Mouse (Mus musculus): ENCODE measurements around the gene Gm17455. TPM values are rescaled to one million over a fixed set of nuclear protein-coding genes. Genes with fewer than 3 reads are reported as not detected.

The Gm17455 gene
- polyA plus RNA-seq, 1 experiment from 2014 or later: 0.96 TPM

DNA sequence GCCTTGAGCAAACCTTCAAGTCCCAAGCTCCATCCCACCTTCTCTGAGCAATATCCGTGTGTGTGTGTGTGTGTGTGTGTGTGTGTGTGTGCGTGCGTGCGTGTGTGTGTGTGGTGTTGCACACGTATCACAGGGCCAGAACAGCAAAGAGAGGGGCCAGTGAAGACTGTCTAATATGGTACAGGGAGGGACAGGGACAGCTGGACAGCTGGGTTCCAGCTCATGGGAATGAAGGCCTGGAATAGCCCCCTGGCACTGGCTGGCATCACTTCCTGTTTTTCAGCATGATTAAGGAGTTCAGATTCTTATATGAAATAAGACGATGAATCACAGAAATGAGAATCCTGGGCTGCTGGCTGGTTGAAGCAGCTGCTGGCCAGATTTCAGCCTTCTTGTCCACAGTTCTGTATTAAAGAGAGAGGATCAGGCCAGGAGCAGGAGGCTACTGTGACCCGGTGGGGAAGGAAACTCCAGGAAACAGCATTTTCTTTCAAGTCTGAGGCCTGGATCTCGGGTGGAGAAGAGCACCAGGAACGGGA lies 20.0 kb upstream of the Gm17455 start:
- H3K4me3 ChIP-seq: no peak overlapping the region
- no peak overlapping the region; the same call in 1 of the 2 replicates for H3K27ac ChIP-seq (replicated peaks)
- H3K36me3 ChIP-seq (replicated peaks): no peaks in the 10 kb centered on the region
- H3K27me3 ChIP-seq (replicated peaks; ENCODE audit: low read depth, poor library complexity, severe bottlenecking): no peaks in the 10 kb centered on the region
- H3K4me1 ChIP-seq: peaks cover 30% of the 10 kb centered on the region
- WGBS: 73% methylated on average over 9 of the region's 9 CpGs
- H3K9me3 ChIP-seq: no peaks in the 10 kb centered on the region
- DNase-seq (ENCODE audit: low spot score): no peak

DNA sequence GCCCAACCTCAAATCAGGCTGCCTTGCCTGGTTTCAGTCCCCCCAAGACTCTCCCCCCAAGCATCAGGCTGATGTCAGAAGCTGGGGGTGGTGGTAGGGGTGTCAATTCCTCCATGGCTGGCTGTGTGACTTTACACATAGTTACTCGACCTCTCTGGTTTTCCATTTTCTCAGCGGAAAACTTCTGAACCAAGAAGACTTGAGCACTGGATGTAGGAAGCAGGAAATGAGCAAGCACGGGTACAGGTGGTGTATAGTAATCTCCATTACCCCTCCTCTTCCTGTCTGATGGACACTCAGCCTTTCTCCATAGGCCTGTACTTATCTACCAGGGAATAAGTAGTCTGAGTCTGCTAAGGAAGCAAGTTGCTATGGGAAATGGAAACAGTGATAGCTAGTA lies 19.3 kb upstream of the Gm17455 start:
- Histone ChIP-seq H3K4me3 (no peak overlapping the region), H3K4me1 (peaks cover 24% of the 10 kb centered on the region), H3K9me3 (no peaks in the 10 kb centered on the region), H3K27ac (replicated peaks) (no peak overlapping the region), H3K27me3 (replicated peaks; ENCODE audit: low read depth, poor library complexity, severe bottlenecking) (no peaks in the 10 kb centered on the region), H3K36me3 (replicated peaks) (no peaks in the 10 kb centered on the region)
- WGBS: 75% methylated on average over 3 of the region's 3 CpGs
- DNase-seq (ENCODE audit: low spot score): no peak

DNA sequence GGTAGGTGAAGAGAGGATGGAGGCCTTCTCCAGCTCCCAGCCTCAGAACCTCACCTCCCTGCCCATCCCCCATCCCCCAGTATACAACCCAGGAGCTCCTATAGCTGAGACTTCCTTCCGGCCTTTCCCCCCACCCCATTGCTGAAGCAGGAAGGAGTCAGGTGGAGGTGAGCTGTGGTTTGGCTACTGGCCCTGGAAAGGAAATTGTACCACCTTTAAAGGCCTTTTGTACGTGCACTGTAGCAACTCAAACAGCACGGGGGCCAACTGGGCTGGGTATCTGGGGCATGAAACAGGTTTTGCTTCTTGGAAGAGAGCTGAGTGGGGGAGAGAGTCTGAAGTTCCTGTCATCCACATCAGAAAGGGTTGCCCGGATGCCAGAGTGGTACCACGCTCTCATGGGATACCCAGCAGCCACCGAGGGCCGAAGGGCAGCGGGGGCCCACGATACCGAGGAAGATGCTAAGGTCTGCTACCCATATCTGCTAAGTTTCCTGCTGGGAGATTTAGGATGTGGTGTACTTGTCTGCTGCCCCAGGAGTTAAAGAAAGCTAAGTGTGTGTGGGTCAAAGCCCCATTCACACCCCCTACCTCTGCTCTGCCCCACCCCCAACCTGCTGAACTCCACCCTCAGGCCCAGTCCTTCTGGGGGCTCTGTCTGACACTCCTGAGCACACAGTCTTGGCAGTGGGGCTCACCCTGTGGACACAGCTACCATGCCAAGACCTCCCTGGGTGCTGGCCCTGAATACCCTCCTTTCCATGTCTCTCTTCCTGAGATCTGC lies 18.2 kb upstream of the Gm17455 start:
- H3K4me1 ChIP-seq: peaks cover 16% of the 10 kb centered on the region
- 70% methylated on average over 10 of the region's 10 CpGs for WGBS
- no peak overlapping the region for H3K27ac ChIP-seq (replicated peaks)
- no peak overlapping the region for H3K4me3 ChIP-seq
- H3K27me3 ChIP-seq (replicated peaks; ENCODE audit: low read depth, poor library complexity, severe bottlenecking): no peaks in the 10 kb centered on the region
- DNase-seq (ENCODE audit: low spot score): no peak
- no peaks in the 10 kb centered on the region for H3K36me3 ChIP-seq (replicated peaks)
- H3K9me3 ChIP-seq: no peaks in the 10 kb centered on the region

DNA sequence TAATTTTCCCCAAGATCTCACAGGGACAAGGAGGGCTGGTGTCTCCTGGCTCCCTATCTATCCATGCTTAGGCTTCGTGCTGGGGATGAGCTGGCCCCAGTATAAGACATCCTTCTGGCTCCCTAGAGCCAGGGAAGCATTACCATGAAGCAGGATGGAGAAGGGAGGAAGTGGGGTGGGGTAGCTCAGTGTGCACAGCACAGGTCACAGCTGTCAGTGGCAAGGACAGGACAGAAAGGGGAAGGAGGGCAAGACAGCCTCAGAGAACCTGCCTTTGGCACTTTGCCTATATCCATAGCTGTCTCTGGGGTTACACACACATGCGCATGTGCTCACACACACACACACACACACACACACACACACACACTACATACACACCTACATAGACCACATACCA lies 11.2 kb upstream of the Gm17455 start:
- Histone ChIP-seq H3K9me3 (no peaks in the 10 kb centered on the region), H3K4me3 (no peak overlapping the region), H3K27ac (replicated peaks) (no peak overlapping the region), H3K4me1 (peaks cover 11% of the 10 kb centered on the region), H3K27me3 (replicated peaks; ENCODE audit: low read depth, poor library complexity, severe bottlenecking) (no peaks in the 10 kb centered on the region), H3K36me3 (replicated peaks) (no peaks in the 10 kb centered on the region)
- 87% methylated on average over 2 of the region's 2 CpGs for WGBS
- no peak for DNase-seq (ENCODE audit: low spot score)

DNA sequence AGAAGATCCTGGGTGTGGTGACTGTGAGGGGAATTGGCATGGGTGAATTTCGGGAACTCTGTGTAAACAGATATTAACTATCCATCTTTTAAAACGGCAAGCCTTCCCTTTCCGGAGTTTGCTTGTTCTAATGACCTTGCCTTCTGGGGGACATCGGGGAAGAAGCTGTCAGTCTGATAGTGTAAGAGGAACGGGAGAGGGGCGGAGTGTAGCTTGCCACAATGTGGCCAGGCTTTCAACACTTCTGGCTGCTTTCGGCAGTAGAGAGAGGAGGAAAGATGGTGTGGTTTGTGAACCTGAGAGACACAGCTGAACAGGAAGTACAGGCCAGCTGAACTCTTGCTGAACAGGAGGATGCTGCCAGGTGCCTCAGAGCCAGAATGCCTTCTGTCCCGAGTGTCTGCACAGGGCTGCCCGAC lies 10.1 kb upstream of the Gm17455 start:
- peaks cover 11% of the 10 kb centered on the region for H3K4me1 ChIP-seq
- no peaks in the 10 kb centered on the region for H3K9me3 ChIP-seq
- DNase-seq (ENCODE audit: low spot score): no peak
- 64% methylated on average over 9 of the region's 9 CpGs for WGBS
- H3K27me3 ChIP-seq (replicated peaks; ENCODE audit: low read depth, poor library complexity, severe bottlenecking): no peaks in the 10 kb centered on the region
- H3K4me3 ChIP-seq: no peak overlapping the region
- no peaks in the 10 kb centered on the region for H3K36me3 ChIP-seq (replicated peaks)
- H3K27ac ChIP-seq (replicated peaks): no peak overlapping the region

DNA sequence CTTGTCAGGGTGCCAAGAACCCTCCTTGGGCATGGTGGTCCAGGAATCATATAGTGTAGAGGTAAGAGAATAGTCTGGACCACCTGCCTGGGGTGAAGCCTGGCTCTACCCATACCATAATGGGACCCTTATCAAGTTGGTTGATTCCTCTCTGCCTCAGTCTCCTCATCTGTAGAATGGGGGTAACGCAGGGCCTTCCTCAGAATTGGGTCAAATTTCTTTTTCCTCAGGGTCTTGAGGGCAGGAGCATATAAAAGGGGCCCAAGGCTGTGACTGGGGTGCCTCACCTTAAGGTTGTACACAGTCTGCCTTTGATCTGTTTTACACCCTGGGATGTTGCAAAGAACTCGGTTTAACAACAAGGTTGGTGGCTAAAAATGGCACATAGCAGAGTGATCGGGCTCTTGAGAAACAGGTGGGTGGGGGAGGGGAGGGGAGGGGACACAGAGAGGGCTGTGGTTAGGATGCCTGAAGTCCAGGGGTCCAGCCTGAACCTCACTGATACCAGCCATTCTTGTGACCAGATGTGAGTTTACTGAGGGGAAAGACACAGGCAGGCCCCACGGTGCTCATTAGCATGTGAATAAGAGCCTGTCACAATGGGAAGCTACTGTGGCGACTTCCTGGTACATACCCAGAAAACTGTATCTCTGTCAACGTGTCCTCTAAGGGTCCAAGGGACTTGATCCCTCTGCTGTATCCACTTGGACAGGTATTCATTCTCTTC lies 9.2 kb upstream of the Gm17455 start:
- H3K27ac ChIP-seq (replicated peaks): no peak overlapping the region
- H3K27me3 ChIP-seq (replicated peaks; ENCODE audit: low read depth, poor library complexity, severe bottlenecking): no peaks in the 10 kb centered on the region
- H3K4me3 ChIP-seq: no peak overlapping the region
- H3K4me1 ChIP-seq: peaks cover 11% of the 10 kb centered on the region
- DNase-seq (ENCODE audit: low spot score): no peak
- no peaks in the 10 kb centered on the region for H3K9me3 ChIP-seq
- no peaks in the 10 kb centered on the region for H3K36me3 ChIP-seq (replicated peaks)
- 38% methylated on average over 6 of the region's 6 CpGs for WGBS

DNA sequence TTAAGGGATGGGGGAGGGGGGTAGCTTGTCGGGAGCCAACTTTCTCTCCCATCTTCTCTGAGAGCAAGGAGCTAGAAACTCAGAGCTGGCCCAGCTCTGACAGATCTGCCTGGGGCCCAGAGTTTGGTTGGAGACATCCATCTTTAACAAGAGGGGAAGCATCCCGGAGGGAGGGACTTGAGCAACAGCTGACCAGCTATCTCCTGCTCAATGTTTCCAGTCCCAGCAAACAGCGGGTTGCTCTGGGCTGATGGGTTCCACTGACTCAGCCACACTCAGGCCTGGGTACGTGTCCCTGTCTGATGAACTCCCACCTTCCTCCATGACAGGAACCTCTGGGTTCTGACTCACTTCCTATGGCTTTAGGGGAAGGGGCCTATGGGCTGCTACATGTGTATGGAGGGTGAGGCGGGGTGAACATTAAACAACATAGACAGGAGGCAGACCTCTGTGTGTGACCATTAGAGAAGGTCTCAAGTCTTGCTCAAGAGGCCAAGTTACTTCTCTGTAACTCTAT lies 8.6 kb upstream of the Gm17455 start:
- H3K4me3 ChIP-seq: no peak overlapping the region
- no peak overlapping the region for H3K27ac ChIP-seq (replicated peaks)
- 64% methylated on average over 5 of the region's 5 CpGs for WGBS
- H3K9me3 ChIP-seq: no peaks in the 10 kb centered on the region
- no peaks in the 10 kb centered on the region for H3K27me3 ChIP-seq (replicated peaks; ENCODE audit: low read depth, poor library complexity, severe bottlenecking)
- peaks cover 11% of the 10 kb centered on the region for H3K4me1 ChIP-seq
- DNase-seq (ENCODE audit: low spot score): no peak
- H3K36me3 ChIP-seq (replicated peaks): no peaks in the 10 kb centered on the region

DNA sequence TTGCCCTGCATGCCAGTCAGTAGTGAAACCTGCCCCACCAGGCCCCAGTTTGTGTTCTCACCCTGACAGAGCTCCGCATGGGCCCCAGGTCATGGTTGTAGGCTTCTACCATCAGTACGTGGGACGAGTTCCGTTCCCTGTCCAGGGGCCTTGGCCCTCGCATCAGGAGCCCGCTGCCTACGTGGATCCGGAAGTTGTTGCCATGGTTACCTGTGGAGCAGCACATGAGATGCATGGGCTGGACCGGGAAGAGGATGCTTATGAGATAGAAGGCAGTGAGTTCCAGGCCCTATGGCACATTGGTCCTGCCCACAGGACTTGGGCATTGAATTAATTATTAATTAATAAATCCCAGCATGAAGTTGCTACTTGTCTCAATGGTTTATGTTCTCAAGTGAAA lies 7.9 kb upstream of the Gm17455 start:
- no peak overlapping the region for H3K27ac ChIP-seq (replicated peaks)
- H3K27me3 ChIP-seq (replicated peaks; ENCODE audit: low read depth, poor library complexity, severe bottlenecking): no peaks in the 10 kb centered on the region
- H3K4me1 ChIP-seq: peaks cover 11% of the 10 kb centered on the region
- H3K36me3 ChIP-seq (replicated peaks): no peaks in the 10 kb centered on the region
- no peaks in the 10 kb centered on the region for H3K9me3 ChIP-seq
- 94% methylated on average over 9 of the region's 9 CpGs for WGBS
- H3K4me3 ChIP-seq: no peak overlapping the region
- DNase-seq (ENCODE audit: low spot score): no peak

DNA sequence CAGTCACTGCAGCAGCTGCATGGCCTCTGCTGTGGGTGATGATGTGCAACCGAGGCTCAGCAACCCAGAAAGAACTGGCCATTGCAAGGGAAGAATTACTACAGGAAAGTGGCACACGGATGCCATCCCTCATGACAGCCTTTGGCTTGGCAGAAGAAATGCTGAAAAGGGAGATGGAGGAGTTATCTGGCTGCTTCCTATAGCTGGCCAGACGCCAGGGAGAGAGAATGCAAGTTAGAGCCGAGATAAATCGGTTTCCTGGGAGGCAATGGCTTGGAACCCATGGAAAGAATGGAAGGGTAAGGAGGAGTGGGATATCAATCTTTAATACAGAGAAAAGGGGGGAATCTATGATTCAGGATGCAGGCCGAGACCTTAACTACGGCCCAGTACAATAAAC lies 4.6 kb upstream of the Gm17455 start:
- H3K4me3 ChIP-seq: no peak overlapping the region
- H3K36me3 ChIP-seq (replicated peaks): no peaks in the 10 kb centered on the region
- no peaks in the 10 kb centered on the region for H3K9me3 ChIP-seq
- no peaks in the 10 kb centered on the region for H3K27me3 ChIP-seq (replicated peaks; ENCODE audit: low read depth, poor library complexity, severe bottlenecking)
- no peak overlapping the region for H3K27ac ChIP-seq (replicated peaks)
- H3K4me1 ChIP-seq: peaks cover 16% of the 10 kb centered on the region
- 89% methylated on average over 7 of the region's 7 CpGs for WGBS
- DNase-seq (ENCODE audit: low spot score): no peak

DNA sequence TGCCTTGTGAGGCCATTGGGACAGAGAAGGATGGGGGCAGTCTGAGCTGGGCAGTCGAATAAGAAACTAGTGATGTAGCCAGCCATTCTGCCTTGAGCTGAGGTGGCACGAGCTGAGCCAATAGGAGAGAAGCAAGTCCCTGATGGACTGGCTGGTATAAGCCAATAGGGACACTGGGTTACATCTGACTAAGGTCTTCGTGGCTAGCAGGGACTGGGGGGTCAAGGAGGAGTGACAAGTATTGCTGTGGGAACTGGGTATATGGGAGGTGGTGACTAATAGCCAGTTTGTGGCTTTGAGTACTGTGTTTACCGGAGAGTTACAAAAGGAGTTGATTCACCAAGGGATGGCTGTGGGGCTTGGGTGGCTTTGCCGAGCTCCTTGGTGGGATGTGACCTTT lies 3.9 kb upstream of the Gm17455 start:
- WGBS: 66% methylated on average over 5 of the region's 5 CpGs

DNA sequence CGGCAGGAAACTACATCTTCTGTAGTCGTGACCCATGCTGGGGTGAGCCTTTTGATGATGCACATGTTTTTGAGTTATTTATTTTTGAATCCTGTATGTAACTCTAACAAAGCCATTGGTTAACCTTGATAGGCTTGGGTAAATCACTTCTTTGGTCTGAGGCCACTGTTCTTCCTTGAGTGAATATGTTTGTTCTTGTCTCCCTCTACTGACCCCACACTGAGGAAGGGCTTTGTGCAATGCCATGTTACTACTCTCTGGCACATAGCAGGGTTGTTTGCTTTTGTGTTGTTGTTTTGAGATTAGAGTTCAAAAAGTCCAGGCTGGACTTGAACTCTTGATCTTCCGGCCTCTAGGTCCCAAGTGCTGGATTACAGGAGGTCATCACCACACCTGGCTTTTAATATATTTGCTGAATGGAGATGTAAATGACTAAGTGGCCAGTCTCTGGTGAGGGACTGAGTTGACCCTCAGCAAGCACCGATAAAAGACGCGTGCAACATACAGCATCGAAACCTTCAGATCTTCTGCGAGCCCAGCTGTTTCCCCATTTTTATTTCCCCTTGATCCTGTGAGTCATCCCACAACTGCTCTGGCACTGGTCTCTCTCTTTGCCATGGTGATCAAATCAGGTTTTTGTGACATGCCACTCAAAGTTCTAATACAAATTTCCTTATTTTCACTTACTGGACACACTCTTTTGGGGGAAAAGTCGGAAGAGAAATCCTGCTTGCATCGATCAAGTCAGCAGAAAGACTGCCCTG lies 1.3 kb upstream of the Gm17455 start:
- peaks cover 16% of the 10 kb centered on the region for H3K4me1 ChIP-seq
- H3K9me3 ChIP-seq: no peaks in the 10 kb centered on the region
- H3K27ac ChIP-seq (replicated peaks): no peak overlapping the region
- no peaks in the 10 kb centered on the region for H3K27me3 ChIP-seq (replicated peaks; ENCODE audit: low read depth, poor library complexity, severe bottlenecking)
- H3K36me3 ChIP-seq (replicated peaks): no peaks in the 10 kb centered on the region
- H3K4me3 ChIP-seq: no peak overlapping the region
- no peak for DNase-seq (ENCODE audit: low spot score)
- WGBS: 90% methylated on average over 10 of the region's 10 CpGs

More for the DNA sequence above, 3.9 kb upstream of the Gm17455 start:
- Histone ChIP-seq H3K27ac (replicated peaks) (no peak overlapping the region), H3K27me3 (replicated peaks; ENCODE audit: low read depth, poor library complexity, severe bottlenecking) (no peaks in the 10 kb centered on the region), H3K9me3 (no peaks in the 10 kb centered on the region), H3K36me3 (replicated peaks) (no peaks in the 10 kb centered on the region), H3K4me3 (no peak overlapping the region), H3K4me1 (peaks cover 20% of the 10 kb centered on the region)
- DNase-seq (ENCODE audit: low spot score): no peak

All from embryonic facial prominence, embryonic 10.5 days (tissue).